Mouse (Mus musculus) E14TG2a.4 (cell line): ENCODE results near the gene H2-M10.2.

Experiments
- H3K27me3 ChIP-seq: 2 replicates; pipeline ENCODE4 v1.6.1; 2014; ENCODE audit warnings: low read length, control low read depth; ENCODE audit not compliant: insufficient read depth
- H3K36me3 ChIP-seq: 2 replicates; pipeline ENCODE4 v1.6.1; 2014; ENCODE audit warnings: low read length, control low read depth; ENCODE audit not compliant: insufficient read depth
- H3K4me1 ChIP-seq: replicated peaks from 2 replicates; pipeline ENCODE4 v1.6.1; 2014; ENCODE audit warnings: low read depth, low read length, control low read depth
- H3K4me3 ChIP-seq: replicated peaks from 2 replicates; pipeline ENCODE4 v1.5.1; 2014; ENCODE audit warnings: mild to moderate bottlenecking, low read length
- H3K9me3 ChIP-seq: 2 replicates; pipeline ENCODE4 v1.6.1; 2014; ENCODE audit warnings: low read length, control low read depth
- CTCF ChIP-seq: conservative IDR thresholded peaks from 2 replicates; pipeline ENCODE4 v1.5.1; 2014; ENCODE audit warnings: low read length
- NANOG ChIP-seq: IDR thresholded peaks from 2 replicates; pipeline ENCODE4 v1.6.1; 2014; ENCODE audit warnings: borderline replicate concordance, low read length, mixed read lengths
- POU5F1 ChIP-seq: IDR thresholded peaks from 2 replicates; pipeline ENCODE4 v1.6.1; 2014; ENCODE audit warnings: low read length, borderline replicate concordance

H2-M10.2 gene

GRCm38 (mm10) chr17:36257969-36258368 is 28.3 kb downstream of the H2-M10.2 start, which contains the start of gene Rpp21:
Rpp21 (minus strand) TSS chr17:36258069.
- TF ChIP-seq POU5F1 (no peak), CTCF (no peak), NANOG (no peak)
- no peaks in the 10 kb centered on the region for H3K9me3 ChIP-seq
- H3K4me1 ChIP-seq, result peaks cover 36% of the 10 kb centered on the region
- H3K36me3 ChIP-seq, result peaks cover 61% of the 10 kb centered on the region
- H3K27me3 ChIP-seq, result no peaks in the 10 kb centered on the region
- peak within 1 kb of the TSS; percentile 96 for H3K4me3 ChIP-seq

GRCm38 (mm10) chr17:36257241-36257947 is 28.9 kb downstream of the H2-M10.2 start:
- peak overlapping the region; percentile 96 for H3K4me3 ChIP-seq
- no peaks in the 10 kb centered on the region for H3K9me3 ChIP-seq
- TF ChIP-seq POU5F1, result no peak
- no peak for TF ChIP-seq NANOG
- peak; percentile 39; the same call in 1 of the 2 replicates for TF ChIP-seq CTCF
- H3K4me1 ChIP-seq, result peaks cover 39% of the 10 kb centered on the region
- peaks cover 55% of the 10 kb centered on the region for H3K36me3 ChIP-seq
- peaks cover 3% of the 10 kb centered on the region for H3K27me3 ChIP-seq

GRCm38 (mm10) chr17:36253087-36253600 is 33.1 kb downstream of the H2-M10.2 start:
- TF ChIP-seq NANOG (peak; percentile 88), POU5F1 (no peak), CTCF (no peak)
- H3K27me3 ChIP-seq, result peaks cover 36% of the 10 kb centered on the region
- no peaks in the 10 kb centered on the region for H3K9me3 ChIP-seq
- peaks cover 15% of the 10 kb centered on the region for H3K36me3 ChIP-seq
- peaks cover 37% of the 10 kb centered on the region for H3K4me1 ChIP-seq
- no peak overlapping the region for H3K4me3 ChIP-seq

- no peaks in the 10 kb centered on the region for H3K9me3 ChIP-seq
- TF ChIP-seq NANOG, result no peak
Observed at GRCm38 (mm10) chr17:36252250-36252876, 33.9 kb downstream of the H2-M10.2 start.

GRCm38 (mm10) chr17:36248886-36249285 is 37.4 kb downstream of the H2-M10.2 start:
- H3K36me3 ChIP-seq, result no peaks in the 10 kb centered on the region
- peaks cover 25% of the 10 kb centered on the region for H3K9me3 ChIP-seq
- H3K4me1 ChIP-seq, result peaks cover 25% of the 10 kb centered on the region
- H3K4me3 ChIP-seq, result peak overlapping the region; percentile 78
- peaks cover 39% of the 10 kb centered on the region for H3K27me3 ChIP-seq
- TF ChIP-seq POU5F1 (no peak), NANOG (no peak), CTCF (no peak)

More at GRCm38 (mm10) chr17:36252250-36252876, 33.9 kb downstream of the H2-M10.2 start:
- Histone ChIP-seq H3K4me1 (peaks cover 35% of the 10 kb centered on the region), H3K4me3 (peak overlapping the region; percentile 52), H3K27me3 (peaks cover 39% of the 10 kb centered on the region), H3K36me3 (peaks cover 15% of the 10 kb centered on the region)

GRCm38 (mm10) chr17:36245741-36246140 is 40.5 kb downstream of the H2-M10.2 start:
- Histone ChIP-seq H3K4me3 (no peak overlapping the region), H3K4me1 (peaks cover 13% of the 10 kb centered on the region), H3K9me3 (peaks cover 25% of the 10 kb centered on the region), H3K27me3 (peaks cover 30% of the 10 kb centered on the region), H3K36me3 (no peaks in the 10 kb centered on the region)
- TF ChIP-seq NANOG (no peak), CTCF (no peak), POU5F1 (no peak)

GRCm38 (mm10) chr17:36244031-36244430 is 42.3 kb downstream of the H2-M10.2 start:
- H3K9me3 ChIP-seq, result peaks cover 25% of the 10 kb centered on the region
- no peak for TF ChIP-seq POU5F1
- peak; percentile 46; the same call in 1 of the 2 replicates for TF ChIP-seq NANOG
- H3K27me3 ChIP-seq, result peaks cover 19% of the 10 kb centered on the region
- H3K4me3 ChIP-seq, result no peak overlapping the region
- H3K4me1 ChIP-seq, result peaks cover 17% of the 10 kb centered on the region
- H3K36me3 ChIP-seq, result no peaks in the 10 kb centered on the region

GRCm38 (mm10) chr17:36240637-36241213 is 45.6 kb downstream of the H2-M10.2 start:
- Histone ChIP-seq H3K9me3 (peaks cover 15% of the 10 kb centered on the region), H3K4me3 (no peak overlapping the region), H3K4me1 (peaks cover 20% of the 10 kb centered on the region), H3K27me3 (peaks cover 30% of the 10 kb centered on the region), H3K36me3 (no peaks in the 10 kb centered on the region)
- TF ChIP-seq NANOG (no peak), CTCF (no peak), POU5F1 (no peak)
